Mouse (Mus musculus): ENCODE results near the gene Trex1.

DNA sequence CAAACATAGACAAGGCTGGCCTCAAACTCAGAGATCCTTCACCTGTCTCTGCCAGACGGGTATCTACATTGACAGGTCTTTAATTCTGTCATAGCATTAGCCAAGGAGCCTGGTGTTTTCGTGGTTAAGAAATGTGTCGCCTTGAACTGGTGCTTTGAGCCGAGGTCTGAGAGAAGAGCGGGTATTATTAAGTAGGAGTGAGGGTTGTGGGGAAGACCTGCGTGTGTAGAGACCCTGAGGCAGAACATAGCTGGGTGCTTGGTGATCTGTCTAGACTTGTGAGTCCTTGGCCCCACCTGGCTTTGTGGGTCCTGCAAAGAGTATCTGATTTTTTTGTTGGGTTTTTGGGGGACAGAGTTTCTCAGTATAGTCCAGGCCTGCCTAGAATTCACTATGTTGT, 5.7 kb downstream of the Trex1 start:
- TF ChIP-seq CTCF (IDR thresholded peaks at IDR 0.05) (no peak), EP300 (IDR thresholded peaks at IDR 0.05) (no peak)
